Mouse (Mus musculus): ENCODE results near the gene Nfia. TPM values are rescaled to one million over a fixed set of nuclear protein-coding genes. Genes with fewer than 3 reads are reported as not detected.

The Nfia gene
- 19.9 and 25.0 TPM in 2 replicates for polyA plus RNA-seq (2015; fragmentation: Nextera tagmentation; extraction: Ambion mirVana)

DNA sequence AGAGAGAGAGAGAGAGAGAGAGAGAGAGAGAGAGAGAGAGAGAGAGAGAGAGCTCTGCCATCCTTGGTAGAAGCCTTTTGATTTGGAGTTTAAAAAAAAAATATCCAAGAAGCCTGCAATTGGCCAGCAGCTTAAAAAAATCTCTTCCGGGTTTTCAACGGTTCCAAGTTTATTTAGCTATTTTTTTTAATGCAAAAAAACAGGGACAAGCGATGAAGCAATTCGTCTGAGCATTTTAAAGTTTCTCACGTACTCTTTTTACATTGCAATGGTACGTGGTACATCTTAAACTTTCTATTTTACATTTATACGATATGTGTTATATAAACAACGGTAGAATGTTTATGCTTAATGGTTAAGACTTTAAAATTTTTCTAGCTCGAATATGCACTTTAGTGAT is at the start of gene Nfia:
Nfia (plus strand) TSS at position 94 of the 400 bp plus-strand sequence.
- peak within 1 kb of the TSS; percentile 57 for H3K9ac ChIP-seq (replicated peaks; ENCODE audit: low read length)
- H3K27me3 ChIP-seq (ENCODE audit: insufficient read depth, low read length): peaks cover 15% of the 10 kb centered on the region
- H3K4me2 ChIP-seq (replicated peaks; ENCODE audit: low read depth, low read length): peak within 1 kb of the TSS; percentile 65
- peak within 1 kb of the TSS; percentile 48 for H3K4me3 ChIP-seq (ENCODE audit: low read length)
- under 1% methylated on average over 9 of the region's 9 CpGs for WGBS
- no peak for ATAC-seq (ENCODE audit: low FRiP score, low TSS enrichment)
- no peaks in the 10 kb centered on the region for H3K9me3 ChIP-seq (ENCODE audit: low read length)
- peaks cover 29% of the 10 kb centered on the region for H3K4me1 ChIP-seq (ENCODE audit: insufficient read depth, low read length)
- no peaks in the 10 kb centered on the region for H3K36me3 ChIP-seq (ENCODE audit: insufficient read depth, low read length)
- H3K27ac ChIP-seq (ENCODE audit: low read length): peak within 1 kb of the TSS; percentile 94

- Histone ChIP-seq H3K9ac (replicated peaks; ENCODE audit: low read length) (no peak overlapping the region), H3K27me3 (ENCODE audit: insufficient read depth, low read length) (no peaks in the 10 kb centered on the region), H3K4me1 (ENCODE audit: insufficient read depth, low read length) (no peaks in the 10 kb centered on the region), H3K27ac (ENCODE audit: low read length) (no peak overlapping the region), H3K9me3 (ENCODE audit: low read length) (no peaks in the 10 kb centered on the region), H3K36me3 (ENCODE audit: insufficient read depth, low read length) (no peaks in the 10 kb centered on the region), H3K4me2 (replicated peaks; ENCODE audit: low read depth, low read length) (no peak overlapping the region), H3K4me3 (ENCODE audit: low read length) (no peak overlapping the region)
- ATAC-seq (ENCODE audit: low FRiP score, low TSS enrichment): 0 out of 2 replicates have a peak, but pooled peaks have one; percentile 9
- 81% methylated on average over 6 of the region's 6 CpGs for WGBS
These were observed 49.2 kb upstream of the Nfia start for GRCm38 (mm10) chr4:97723374-97723773.

DNA sequence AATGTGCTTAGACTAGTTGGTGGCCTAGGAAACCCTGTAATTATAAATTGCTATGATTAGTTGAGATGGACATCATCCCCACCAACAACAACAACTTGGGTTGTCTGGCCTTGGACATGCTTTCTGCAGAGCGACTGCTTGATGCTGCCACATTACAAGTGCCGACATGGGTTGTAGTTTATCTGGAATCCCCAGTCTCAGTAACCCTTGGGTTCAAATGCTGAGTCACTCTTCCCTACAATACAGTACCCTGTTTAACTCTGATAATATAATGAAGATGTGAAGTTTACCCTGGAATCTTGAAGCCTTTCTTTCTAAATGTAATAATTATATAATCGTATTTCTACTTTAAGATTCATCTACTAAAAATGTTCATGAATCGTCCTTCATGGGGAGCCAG is 44.0 kb upstream of the Nfia start:
- Histone ChIP-seq H3K4me3 (ENCODE audit: low read length) (no peak overlapping the region), H3K4me1 (ENCODE audit: insufficient read depth, low read length) (no peaks in the 10 kb centered on the region), H3K9me3 (ENCODE audit: low read length) (no peaks in the 10 kb centered on the region), H3K27me3 (ENCODE audit: insufficient read depth, low read length) (no peaks in the 10 kb centered on the region), H3K27ac (ENCODE audit: low read length) (no peak overlapping the region), H3K4me2 (replicated peaks; ENCODE audit: low read depth, low read length) (no peak overlapping the region), H3K9ac (replicated peaks; ENCODE audit: low read length) (no peak overlapping the region), H3K36me3 (ENCODE audit: insufficient read depth, low read length) (no peaks in the 10 kb centered on the region)
- 93% methylated on average over 4 of the region's 4 CpGs for WGBS
- ATAC-seq (ENCODE audit: low FRiP score, low TSS enrichment): no peak

DNA sequence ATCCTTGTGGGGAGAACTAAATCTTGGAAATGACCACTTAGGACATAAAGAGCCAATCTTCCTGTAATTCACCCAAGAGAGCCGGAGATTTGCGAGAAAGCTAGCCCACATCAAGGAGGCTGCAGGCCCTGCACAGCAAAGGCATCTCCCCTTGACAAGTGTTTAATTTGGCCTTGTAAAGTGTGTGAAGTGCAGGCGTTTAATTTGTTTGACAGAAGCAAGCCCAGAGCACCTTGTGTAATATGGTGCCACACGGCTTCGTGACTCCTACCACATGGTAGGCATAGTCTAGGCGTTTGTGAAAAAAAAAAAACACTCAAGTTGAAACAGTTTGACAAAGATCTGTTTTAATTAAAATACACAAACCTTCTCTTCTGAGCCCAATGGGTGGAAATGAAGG is 42.5 kb upstream of the Nfia start:
- Histone ChIP-seq H3K36me3 (ENCODE audit: insufficient read depth, low read length) (no peaks in the 10 kb centered on the region), H3K4me2 (replicated peaks; ENCODE audit: low read depth, low read length) (no peak overlapping the region), H3K27ac (ENCODE audit: low read length) (no peak overlapping the region), H3K4me3 (ENCODE audit: low read length) (no peak overlapping the region), H3K9me3 (ENCODE audit: low read length) (no peaks in the 10 kb centered on the region), H3K27me3 (ENCODE audit: insufficient read depth, low read length) (no peaks in the 10 kb centered on the region), H3K4me1 (ENCODE audit: insufficient read depth, low read length) (no peaks in the 10 kb centered on the region), H3K9ac (replicated peaks; ENCODE audit: low read length) (no peak overlapping the region)
- 50% methylated on average over 6 of the region's 6 CpGs for WGBS
- ATAC-seq (ENCODE audit: low FRiP score, low TSS enrichment): no peak

DNA sequence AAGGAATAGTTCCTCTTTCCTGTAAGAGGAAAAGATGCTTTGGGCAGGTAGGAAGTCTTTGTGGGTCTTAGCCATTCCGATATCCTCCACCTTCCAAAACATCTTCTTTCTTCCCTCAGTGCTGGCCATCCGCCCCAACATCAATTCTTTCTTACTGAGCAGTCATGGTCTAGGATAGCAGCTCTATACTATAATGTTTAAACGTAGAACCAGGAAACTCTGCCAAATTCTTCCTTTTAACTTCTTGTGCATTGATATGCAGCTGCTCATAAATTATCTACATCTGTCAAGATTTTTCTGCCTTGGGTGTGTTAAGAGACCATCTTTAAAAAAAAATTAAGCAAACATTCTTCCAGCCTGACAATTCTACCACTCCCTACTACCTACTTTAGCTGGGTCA is 42.1 kb upstream of the Nfia start:
- Histone ChIP-seq H3K36me3 (ENCODE audit: insufficient read depth, low read length) (no peaks in the 10 kb centered on the region), H3K27me3 (ENCODE audit: insufficient read depth, low read length) (no peaks in the 10 kb centered on the region), H3K4me3 (ENCODE audit: low read length) (no peak overlapping the region), H3K9me3 (ENCODE audit: low read length) (no peaks in the 10 kb centered on the region), H3K9ac (replicated peaks; ENCODE audit: low read length) (no peak overlapping the region), H3K4me1 (ENCODE audit: insufficient read depth, low read length) (no peaks in the 10 kb centered on the region), H3K27ac (ENCODE audit: low read length) (no peak overlapping the region), H3K4me2 (replicated peaks; ENCODE audit: low read depth, low read length) (no peak overlapping the region)
- ATAC-seq (ENCODE audit: low FRiP score, low TSS enrichment): no peak
- 70% methylated on average over 3 of the region's 3 CpGs for WGBS

- Histone ChIP-seq H3K4me1 (ENCODE audit: insufficient read depth, low read length) (no peaks in the 10 kb centered on the region), H3K4me3 (ENCODE audit: low read length) (no peak overlapping the region), H3K9me3 (ENCODE audit: low read length) (no peaks in the 10 kb centered on the region), H3K4me2 (replicated peaks; ENCODE audit: low read depth, low read length) (no peak overlapping the region), H3K27ac (ENCODE audit: low read length) (no peak overlapping the region), H3K36me3 (ENCODE audit: insufficient read depth, low read length) (no peaks in the 10 kb centered on the region), H3K27me3 (ENCODE audit: insufficient read depth, low read length) (no peaks in the 10 kb centered on the region), H3K9ac (replicated peaks; ENCODE audit: low read length) (no peak overlapping the region)
- 55% methylated on average over 1 of the region's 1 CpGs for WGBS
- no peak for ATAC-seq (ENCODE audit: low FRiP score, low TSS enrichment)
These were observed 39.1 kb upstream of the Nfia start for GRCm38 (mm10) chr4:97733392-97733791.

- WGBS: 52% methylated on average over 5 of the region's 5 CpGs
- ATAC-seq (ENCODE audit: low FRiP score, low TSS enrichment): peak; percentile 50; the same call in 1 of the 2 replicates
- H3K9me3 ChIP-seq (ENCODE audit: low read length): no peaks in the 10 kb centered on the region
These were observed 28.6 kb upstream of the Nfia start for GRCm38 (mm10) chr4:97743932-97744331.

DNA sequence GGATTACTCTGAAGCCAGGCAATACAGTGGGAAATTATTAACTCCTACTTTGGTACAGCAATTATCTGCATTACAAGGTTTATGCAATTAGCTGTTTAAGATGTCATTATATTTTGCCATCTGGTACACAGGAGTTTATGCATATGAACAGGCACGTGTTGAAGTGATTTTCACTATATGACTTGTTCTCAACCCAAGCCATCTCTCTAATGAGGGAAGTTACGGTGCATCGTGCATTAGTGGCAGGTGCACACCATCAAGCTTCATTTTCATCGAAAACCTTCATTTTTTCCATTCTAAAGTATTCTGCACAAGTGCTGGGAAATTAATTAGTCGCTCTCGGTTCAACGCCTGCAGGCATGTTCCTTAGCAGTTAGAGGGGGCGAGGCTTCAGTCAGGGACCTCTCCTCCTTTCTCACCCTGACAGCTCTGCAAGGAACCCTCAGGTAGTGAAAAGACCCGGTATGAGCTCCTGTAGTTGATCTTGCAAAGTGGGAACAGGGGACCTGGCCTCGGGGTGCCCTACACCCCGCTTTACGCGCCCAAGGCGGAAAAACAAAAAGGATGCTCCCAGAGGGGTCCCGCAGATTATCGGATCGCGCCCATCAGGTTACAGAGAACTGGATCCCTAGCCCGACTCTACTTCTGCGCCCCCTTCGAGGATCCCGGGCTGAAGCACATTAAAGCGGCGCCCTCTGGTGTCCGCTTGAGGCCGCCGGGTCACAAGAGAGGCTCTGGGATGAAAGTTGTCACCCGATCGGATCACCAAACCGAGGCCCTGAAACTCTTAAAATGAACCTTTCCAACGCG is 27.0 kb upstream of the Nfia start:
- H3K4me1 ChIP-seq (ENCODE audit: insufficient read depth, low read length): peaks cover 9% of the 10 kb centered on the region
- WGBS: 8% methylated on average over 32 of the region's 32 CpGs
- peak overlapping the region; percentile 50 for H3K9ac ChIP-seq (replicated peaks; ENCODE audit: low read length)
- no peaks in the 10 kb centered on the region for H3K9me3 ChIP-seq (ENCODE audit: low read length)
- no peak overlapping the region for H3K27ac ChIP-seq (ENCODE audit: low read length)
- H3K4me2 ChIP-seq (replicated peaks; ENCODE audit: low read depth, low read length): peak overlapping the region; percentile 58
- ATAC-seq (ENCODE audit: low FRiP score, low TSS enrichment): peak; percentile 83
- no peaks in the 10 kb centered on the region for H3K36me3 ChIP-seq (ENCODE audit: insufficient read depth, low read length)
- peaks cover 2% of the 10 kb centered on the region; the same call in 1 of the 2 replicates for H3K27me3 ChIP-seq (ENCODE audit: insufficient read depth, low read length)
- peak overlapping the region; percentile 39 for H3K4me3 ChIP-seq (ENCODE audit: low read length)

More at GRCm38 (mm10) chr4:97743932-97744331, 28.6 kb upstream of the Nfia start:
- Histone ChIP-seq H3K27ac (ENCODE audit: low read length) (no peak overlapping the region), H3K4me2 (replicated peaks; ENCODE audit: low read depth, low read length) (no peak overlapping the region), H3K9ac (replicated peaks; ENCODE audit: low read length) (no peak overlapping the region), H3K36me3 (ENCODE audit: insufficient read depth, low read length) (no peaks in the 10 kb centered on the region), H3K4me3 (ENCODE audit: low read length) (no peak overlapping the region), H3K27me3 (ENCODE audit: insufficient read depth, low read length) (peaks cover 2% of the 10 kb centered on the region; the same call in 1 of the 2 replicates), H3K4me1 (ENCODE audit: insufficient read depth, low read length) (peaks cover 9% of the 10 kb centered on the region)

DNA sequence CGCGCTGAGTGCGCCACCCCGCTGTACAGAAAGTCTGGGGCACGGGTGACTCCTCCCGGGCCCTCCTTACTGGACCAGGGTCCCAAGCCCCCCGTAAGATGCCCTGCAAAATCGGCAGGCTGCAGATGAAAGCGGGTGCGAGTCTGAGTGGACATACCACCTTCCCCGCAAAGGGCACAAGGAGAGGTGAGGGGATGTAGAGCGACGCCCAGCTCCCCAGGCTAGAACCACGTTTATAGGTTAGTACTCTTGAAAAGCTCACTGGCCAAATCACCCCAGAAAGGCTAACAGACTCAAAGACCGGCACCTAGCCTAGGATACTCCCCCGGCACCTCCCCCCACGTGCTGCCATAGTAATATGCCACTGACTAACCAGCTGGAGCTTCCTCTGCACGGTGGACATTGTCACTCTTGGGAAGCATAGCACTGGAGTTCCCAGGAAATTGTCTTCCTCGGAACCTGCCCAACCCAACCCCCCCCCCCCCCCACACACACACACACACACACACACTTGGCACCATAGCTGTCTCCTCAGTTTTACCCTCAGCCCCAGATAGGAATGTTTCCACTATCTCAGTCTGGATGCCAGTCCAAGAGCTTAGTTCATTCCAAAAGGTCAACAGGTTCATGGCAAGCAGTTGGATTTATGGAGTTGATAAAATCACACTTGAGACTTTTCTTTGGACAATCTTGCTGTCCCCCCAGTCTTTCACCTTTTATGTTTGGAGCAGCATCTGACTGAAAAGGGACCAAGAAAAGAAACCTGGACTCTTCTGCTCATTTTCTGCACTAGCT is 26.2 kb upstream of the Nfia start:
- peaks cover 12% of the 10 kb centered on the region for H3K4me1 ChIP-seq (ENCODE audit: insufficient read depth, low read length)

More for the DNA sequence above, 26.2 kb upstream of the Nfia start:
- 6% methylated on average over 19 of the region's 19 CpGs for WGBS
- peak overlapping the region; percentile 39 for H3K4me3 ChIP-seq (ENCODE audit: low read length)
- H3K4me2 ChIP-seq (replicated peaks; ENCODE audit: low read depth, low read length): peak overlapping the region; percentile 58
- ATAC-seq (ENCODE audit: low FRiP score, low TSS enrichment): peak; percentile 64
- no peak overlapping the region for H3K27ac ChIP-seq (ENCODE audit: low read length)
- peak overlapping the region; percentile 50 for H3K9ac ChIP-seq (replicated peaks; ENCODE audit: low read length)
- H3K36me3 ChIP-seq (ENCODE audit: insufficient read depth, low read length): no peaks in the 10 kb centered on the region
- H3K9me3 ChIP-seq (ENCODE audit: low read length): no peaks in the 10 kb centered on the region
- H3K27me3 ChIP-seq (ENCODE audit: insufficient read depth, low read length): peaks cover 2% of the 10 kb centered on the region; the same call in 1 of the 2 replicates

All from kidney, embryonic 16.5 days (tissue).